16 mouse cellular contexts compared by ENCODE assay signal in the genomic region with DNA sequence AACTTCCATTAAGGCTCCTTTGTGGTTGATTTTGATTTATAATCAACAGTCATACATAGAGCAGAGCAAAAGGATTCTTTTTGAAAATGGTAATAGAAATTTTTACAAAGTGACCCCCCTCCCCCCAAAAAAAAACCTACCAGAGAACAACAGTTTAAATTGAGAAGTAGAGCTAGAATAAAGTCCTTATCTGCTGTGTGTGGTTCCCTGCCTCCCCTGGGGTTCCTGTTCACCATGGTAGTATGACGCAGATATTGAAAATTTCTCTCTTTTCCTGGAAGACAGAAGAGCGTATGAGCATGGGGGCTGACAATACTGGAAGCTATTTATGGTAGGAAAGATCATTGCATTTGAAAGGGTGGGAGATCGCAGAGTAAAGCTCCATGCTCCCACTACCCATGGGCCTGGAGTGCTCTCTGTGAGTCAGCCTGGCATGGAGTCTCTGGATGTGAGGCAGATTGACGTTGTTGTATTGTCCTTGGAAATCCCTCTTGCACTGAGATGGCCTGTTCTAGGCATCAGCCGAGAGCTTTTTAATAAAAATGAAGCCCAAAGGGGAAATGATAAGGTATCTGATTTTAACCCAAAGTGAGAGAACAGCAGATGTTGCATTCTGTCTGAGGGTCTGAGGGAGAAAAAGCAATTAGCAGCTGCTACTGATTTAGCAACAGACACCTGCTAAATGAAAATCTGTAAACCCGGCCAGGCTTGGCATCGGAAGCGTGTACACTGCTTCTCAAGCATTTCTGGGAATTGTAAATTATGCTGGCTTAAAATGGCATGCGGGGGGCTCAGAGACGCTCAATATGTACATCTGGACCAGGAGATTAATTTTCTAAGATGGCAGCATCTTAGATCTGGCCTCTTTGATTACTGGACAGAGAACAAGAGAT.
A peak's percentile ranks its signal among the peaks of the same experiment; 100 is the strongest.
DNase-seq lines count a peak whose midpoint lies in the region; ATAC-seq and TF ChIP-seq lines count a peak whose summit lies in the region.
"Had no signal": no experiment of that assay in that cellular context is flagged by ENCODE, and none has a peak within 500 bp of the region (broad histone marks: within the 10 kb centered on the region; RNA-seq: fewer than 3 reads in every experiment).

No protein-coding gene starts in this region.

- H3K4me1 ChIP-seq in hindbrain, embryonic 14.5 days (replicated peaks; ENCODE audit: control insufficient read depth, insufficient read depth, low read length): no peaks in the 10 kb centered on the region
- H3K4me1 ChIP-seq in hindbrain, embryonic 10.5 days (replicated peaks): no peaks in the 10 kb centered on the region
- H3K4me1 ChIP-seq in neural tube, embryonic 13.5 days (replicated peaks): no peaks in the 10 kb centered on the region
- no peaks in the 10 kb centered on the region for H3K4me1 ChIP-seq in forebrain, postnatal 0 days (ENCODE audit: insufficient read depth)

- 0 out of 2 replicates have a peak, but pooled peaks cover 4% of the 10 kb centered on the region for H3K27me3 ChIP-seq in hindbrain, embryonic 14.5 days (ENCODE audit: control insufficient read depth, insufficient read depth, low read length)
- peaks cover 12% of the 10 kb centered on the region for H3K27me3 ChIP-seq in hindbrain, embryonic 10.5 days (ENCODE audit: insufficient read depth, poor library complexity, severe bottlenecking)
- H3K27me3 ChIP-seq in neural tube, embryonic 13.5 days: peaks cover 14% of the 10 kb centered on the region
- no peaks in the 10 kb centered on the region for H3K27me3 ChIP-seq in forebrain, postnatal 0 days (ENCODE audit: insufficient read depth, low read length)

- no peaks in the 10 kb centered on the region for H3K9me3 ChIP-seq in hindbrain, embryonic 14.5 days (ENCODE audit: control insufficient read depth, low read length)
- no peaks in the 10 kb centered on the region for H3K9me3 ChIP-seq in hindbrain, embryonic 10.5 days
- no peaks in the 10 kb centered on the region for H3K9me3 ChIP-seq in neural tube, embryonic 13.5 days
- no peaks in the 10 kb centered on the region for H3K9me3 ChIP-seq in forebrain, postnatal 0 days (ENCODE audit: low read length)

- peak; percentile 48; the same call in 1 of the 2 replicates for ATAC-seq in hindbrain, embryonic 14.5 days (ENCODE audit: low FRiP score)
- ATAC-seq in neural tube, embryonic 13.5 days (ENCODE audit: low read depth): peak; percentile 63; the same call in 1 of the 2 replicates
- peak; percentile 66 for ATAC-seq in forebrain, postnatal 0 days

- WGBS in hindbrain, embryonic 14.5 days: 63% methylated on average over 10 of the region's 10 CpGs
- 88% methylated on average over 10 of the region's 10 CpGs for WGBS in hindbrain, embryonic 10.5 days
- WGBS in neural tube, embryonic 13.5 days: 65% methylated on average over 10 of the region's 10 CpGs
- WGBS in forebrain, postnatal 0 days: 64% methylated on average over 10 of the region's 10 CpGs

- no peak overlapping the region for H3K4me3 ChIP-seq in hindbrain, embryonic 14.5 days (replicated peaks; ENCODE audit: low read length)
- no peak overlapping the region for H3K4me3 ChIP-seq in hindbrain, embryonic 10.5 days
- no peak overlapping the region for H3K4me3 ChIP-seq in neural tube, embryonic 13.5 days
- H3K4me3 ChIP-seq in forebrain, postnatal 0 days (ENCODE audit: low read depth, low read length): no peak overlapping the region

- TF ChIP-seq CTCF in forebrain, postnatal 0 days (IDR thresholded peaks at IDR 0.05; ENCODE audit: low read depth): no peak

- H3K9ac ChIP-seq in hindbrain, embryonic 14.5 days: no peak overlapping the region
- no peak overlapping the region for H3K9ac ChIP-seq in neural tube, embryonic 13.5 days
- H3K9ac ChIP-seq in forebrain, postnatal 0 days: no peak overlapping the region

- H3K27ac ChIP-seq in hindbrain, embryonic 14.5 days: peak overlapping the region; percentile 38; the same call in 1 of the 2 replicates
- H3K27ac ChIP-seq in hindbrain, embryonic 10.5 days: no peak overlapping the region
- peak overlapping the region; percentile 54 for H3K27ac ChIP-seq in neural tube, embryonic 13.5 days (replicated peaks)
- peak overlapping the region; percentile 54 for H3K27ac ChIP-seq in forebrain, postnatal 0 days (ENCODE audit: low read depth, low read length)
- H3K27ac ChIP-seq: macrophage had no signal

- H3K4me2 ChIP-seq in hindbrain, embryonic 14.5 days (replicated peaks): no peak overlapping the region
- H3K4me2 ChIP-seq in neural tube, embryonic 13.5 days: no peak overlapping the region
- H3K4me2 ChIP-seq in forebrain, postnatal 0 days (ENCODE audit: low read depth): no peak overlapping the region

- H3K36me3 ChIP-seq in hindbrain, embryonic 14.5 days (replicated peaks; ENCODE audit: control insufficient read depth, insufficient read depth): no peaks in the 10 kb centered on the region
- H3K36me3 ChIP-seq in hindbrain, embryonic 10.5 days: peaks cover 6% of the 10 kb centered on the region; the same call in 1 of the 2 replicates
- no peaks in the 10 kb centered on the region for H3K36me3 ChIP-seq in neural tube, embryonic 13.5 days
- H3K36me3 ChIP-seq in forebrain, postnatal 0 days (ENCODE audit: insufficient read depth): no peaks in the 10 kb centered on the region

- peak; percentile 28 for DNase-seq in hindbrain, embryonic 14.5 days (ENCODE audit: low spot score)
- DNase-seq in hindbrain, embryonic 10.5 days (ENCODE audit: low spot score): no peak
- no peak for DNase-seq in neural tube, embryonic 10.5 days (ENCODE audit: extremely low spot score, low spot score)
- peak; percentile 62 for DNase-seq in forebrain, postnatal 0 days
- DNase-seq in right cerebral cortex, postnatal 25 days: peak; percentile 15
- no peak for DNase-seq in lung, postnatal 25 days (ENCODE audit: low spot score)
- no peak for DNase-seq in T-cell, adult 2 months (ENCODE audit: low spot score)
- DNase-seq: adrenal gland, adult 2 months; cerebellum, adult 9-11 months; embryo, embryonic 11 days; kidney, adult 9 months; kidney, postnatal 4 days; liver; lung, adult 2 months had no signal

Comparison
In these comparisons a context has a peak if more than half of its experiments do, and no peak if none do; other contexts are left out.
1. DNase-seq: peak in hindbrain, embryonic 14.5 days (single experiment), forebrain, postnatal 0 days (single experiment) and right cerebral cortex, postnatal 25 days (single experiment); none in hindbrain, embryonic 10.5 days (single experiment), neural tube, embryonic 10.5 days (single experiment), lung, postnatal 25 days (single experiment) and T-cell, adult 2 months (single experiment).
2. Peak in every context shown above with its lines, with median percentiles within 50 percentile points of each other: ATAC-seq.